Mouse (Mus musculus): Measurements from ENCODE around the gene Raet1e.
"Not testable (repeated sequence)": the region's sequence is repeated elsewhere in the genome, so short reads cannot be mapped to it uniquely, and the experiment has no call there.

The Raet1e gene

DNA sequence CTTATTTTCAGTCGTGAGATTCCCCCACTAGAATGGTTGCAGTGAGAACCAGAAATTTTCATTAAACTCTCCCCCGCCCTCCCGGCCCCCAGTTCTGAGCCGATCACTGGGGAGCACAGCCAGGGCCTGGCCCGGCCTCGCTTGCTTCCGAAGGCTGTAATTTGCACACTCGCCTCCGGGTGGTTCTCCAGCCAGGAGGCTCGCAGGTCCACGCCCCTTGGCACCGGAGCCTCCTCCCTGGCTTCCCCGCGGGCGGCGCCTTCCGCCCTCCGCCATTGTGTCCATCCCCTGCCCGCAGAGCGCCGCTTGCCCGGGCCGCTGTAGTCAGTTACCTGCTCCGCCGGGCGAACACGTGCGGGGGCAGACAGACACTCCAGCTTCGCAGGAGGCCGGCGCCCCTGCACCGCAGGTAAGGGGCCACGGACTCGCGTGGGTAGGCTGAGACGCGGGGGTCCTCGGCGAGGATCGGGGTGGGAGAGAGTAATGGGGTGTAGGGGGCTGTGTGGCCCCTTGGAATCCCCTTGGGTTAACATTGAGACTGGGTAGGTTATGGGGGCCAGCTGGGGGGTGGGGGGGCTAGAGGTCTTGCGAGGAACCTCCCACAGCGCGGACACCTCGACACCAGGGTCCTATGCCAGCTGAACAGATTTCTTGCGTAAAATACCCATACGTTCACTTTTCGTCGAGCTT is at the start of gene Raet1e, which contains the start of gene H60b:
Gene Raet1e (plus strand): TSS at position 260 of the 690 bp plus-strand sequence.
Gene H60b (plus strand): TSS at position 277 of the 690 bp plus-strand sequence.
- DNase-seq (ENCODE audit: low spot score): peak; percentile 82

DNA sequence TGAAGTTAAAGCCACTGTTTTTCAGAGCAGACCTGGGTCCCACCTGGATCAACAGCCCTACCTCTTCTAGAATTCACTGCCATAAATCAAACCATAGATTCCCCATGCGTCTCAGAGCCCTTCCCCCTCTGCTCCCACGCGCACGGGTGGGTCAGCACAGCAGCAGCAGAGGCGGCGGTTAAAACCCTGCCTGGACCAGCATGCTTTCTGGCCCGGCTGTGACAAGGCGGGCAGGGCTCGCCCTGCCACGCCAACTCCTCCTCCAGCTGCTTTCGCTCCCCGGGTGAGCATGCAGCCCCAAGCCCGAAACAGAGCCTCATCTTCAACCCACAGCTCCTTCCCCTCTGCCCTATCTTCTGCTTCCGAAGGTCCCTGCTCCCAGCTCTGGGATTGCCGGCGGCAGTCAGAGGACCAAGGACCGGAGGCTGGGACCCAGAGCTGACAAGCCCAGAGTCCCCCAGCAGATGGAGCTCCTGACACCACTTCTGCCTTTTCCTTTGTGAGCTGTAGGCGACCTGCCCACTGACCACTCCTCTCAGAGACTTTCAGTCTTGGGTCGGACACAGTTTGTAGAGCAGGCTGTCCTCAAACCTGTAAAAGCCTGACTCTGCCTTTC is 17.6 kb upstream of the Raet1e start:
- DNase-seq (ENCODE audit: low spot score): peak; percentile 84

DNA sequence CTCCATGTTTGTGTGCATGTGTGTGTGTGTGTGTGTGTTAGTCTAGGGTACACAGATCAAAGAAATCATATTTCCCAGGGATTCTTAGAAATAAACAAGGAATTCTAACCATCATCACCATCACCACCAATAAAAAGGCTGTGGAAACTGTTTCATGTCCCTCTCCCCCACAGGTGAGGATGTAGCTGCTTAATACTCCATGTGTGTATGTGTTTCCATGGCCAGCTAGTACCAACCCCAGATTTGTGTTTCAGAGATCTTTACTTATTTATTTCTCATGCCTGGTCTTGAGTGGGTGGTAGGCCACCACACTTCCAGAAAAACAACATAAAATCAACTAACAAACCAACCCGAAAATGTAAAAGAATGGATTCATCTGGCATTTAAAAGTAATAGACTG is 16.2 kb upstream of the Raet1e start:
- DNase-seq (ENCODE audit: low spot score): not testable (repeated sequence)

DNA sequence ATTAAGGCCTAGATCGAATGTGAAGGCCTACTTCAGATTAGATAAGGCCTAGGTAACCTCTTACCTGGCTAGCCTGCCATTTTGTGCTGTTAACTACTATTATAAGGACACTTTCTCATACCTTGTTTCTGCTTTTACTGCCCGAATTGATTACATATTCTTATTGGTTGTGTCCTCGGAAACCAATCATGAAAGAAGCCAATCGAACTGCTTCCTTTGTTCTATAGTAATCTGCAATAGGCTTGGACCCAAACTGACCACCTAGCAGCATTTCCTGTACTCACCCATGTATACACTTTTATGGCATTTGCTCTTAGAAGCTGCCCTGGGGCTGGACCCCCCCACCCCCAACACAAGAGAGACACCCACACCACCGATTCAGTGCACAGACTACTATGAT is 15.4 kb upstream of the Raet1e start:
- no peak for DNase-seq (ENCODE audit: low spot score)

DNA sequence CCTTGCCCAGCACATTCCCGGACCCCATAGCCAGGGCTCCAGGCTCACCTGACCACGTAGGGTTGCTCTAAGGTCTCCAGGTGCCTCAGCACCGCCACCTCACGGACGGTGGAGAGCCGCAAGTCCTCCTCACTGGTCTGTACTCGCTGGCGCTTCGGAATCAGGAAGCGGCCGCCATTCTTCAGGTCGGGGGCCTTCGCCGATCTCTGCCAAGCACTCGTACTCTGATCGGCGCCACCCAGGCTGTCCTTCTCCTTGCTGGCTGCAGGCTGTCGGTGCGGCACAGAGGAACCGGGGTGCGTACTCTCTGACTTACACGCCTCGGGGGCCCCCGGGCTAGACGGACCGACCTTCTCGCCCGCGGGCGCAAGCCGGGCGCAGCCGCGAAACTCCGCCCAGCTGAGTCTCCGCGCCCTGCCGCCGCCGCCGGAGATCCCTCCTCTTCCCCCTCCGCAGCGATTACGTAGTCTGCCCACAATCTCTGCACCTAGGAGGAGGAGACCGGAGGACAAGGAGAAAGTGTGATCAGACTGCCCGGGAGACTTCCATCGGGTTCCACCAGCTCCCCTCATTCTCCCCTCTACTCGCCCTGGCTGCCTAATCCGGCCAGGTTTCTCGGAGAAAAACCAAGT is 9.8 kb upstream of the Raet1e start:
- DNase-seq (ENCODE audit: low spot score): peak; percentile 83

DNA sequence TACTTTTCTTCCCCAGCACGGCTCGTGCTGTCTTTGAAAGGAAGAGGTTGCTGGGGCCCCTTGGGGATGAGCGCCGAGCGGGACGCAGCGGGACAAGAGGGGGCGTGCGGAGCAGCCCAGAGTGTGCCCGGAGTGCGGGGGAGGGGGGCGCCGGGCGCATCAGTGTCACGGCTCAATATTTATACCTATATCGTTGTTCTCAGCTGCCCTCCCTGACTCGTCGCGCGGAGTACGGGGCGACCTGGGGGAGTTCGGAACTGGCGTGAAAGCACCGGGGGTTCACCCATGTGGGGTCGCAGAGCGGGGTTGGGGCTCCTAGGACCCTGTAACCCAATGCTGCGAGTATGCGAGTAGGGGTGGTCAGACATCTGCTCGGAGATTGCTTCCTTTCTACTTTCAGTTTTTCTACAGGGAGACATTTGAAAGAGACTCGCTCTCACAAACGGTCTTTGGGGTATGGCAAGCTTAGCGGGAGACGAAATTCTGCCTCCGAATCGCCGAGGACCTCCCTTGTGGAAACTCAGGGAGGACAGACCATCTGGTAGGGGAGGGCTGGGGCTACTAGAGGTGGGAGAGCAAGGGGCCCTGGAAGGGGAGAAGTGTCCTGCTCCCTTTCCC is 9.2 kb upstream of the Raet1e start, which contains the start of gene E030030I06Rik:
Gene E030030I06Rik (minus strand): TSS at position 198 of the 618 bp plus-strand sequence.
- no peak for DNase-seq (ENCODE audit: low spot score)

DNA sequence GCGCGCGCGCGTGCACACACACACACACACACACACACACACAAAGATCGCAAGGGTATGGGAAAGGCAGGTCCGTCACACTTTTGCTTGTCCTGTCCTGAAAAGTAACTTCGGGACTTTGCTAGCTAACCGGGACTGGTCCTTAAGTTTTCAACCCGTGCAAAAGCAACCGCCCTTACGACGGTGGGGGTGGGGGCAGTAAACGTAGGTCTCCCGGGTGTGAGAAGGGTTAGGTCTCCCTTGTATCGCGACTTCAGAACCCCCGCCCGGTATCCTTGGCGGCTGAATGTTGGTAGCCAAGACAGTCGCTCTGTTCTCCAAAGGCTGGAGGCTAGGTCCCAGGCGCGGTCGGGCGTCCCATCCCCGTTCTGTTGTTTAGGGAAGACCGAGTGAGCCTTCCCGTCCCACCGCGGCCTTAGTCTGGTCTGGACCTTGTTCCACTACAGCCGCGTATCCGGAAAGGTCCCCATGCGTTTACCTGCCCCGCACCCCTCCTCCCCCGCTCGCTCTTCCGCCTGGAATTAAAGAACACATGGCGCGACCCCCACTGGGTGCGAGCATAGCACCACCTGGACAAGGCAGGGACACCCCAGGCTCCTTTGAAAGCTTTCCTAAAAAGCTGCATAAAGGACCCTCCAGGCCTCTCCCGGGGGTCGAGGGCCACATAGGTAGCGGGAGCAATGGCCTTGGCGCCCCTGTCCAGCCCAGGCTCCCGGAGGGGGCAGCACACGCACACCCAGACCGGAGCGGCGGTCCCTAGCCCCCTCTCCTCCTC is 8.5 kb upstream of the Raet1e start:
- DNase-seq (ENCODE audit: low spot score): peak; percentile 28

DNA sequence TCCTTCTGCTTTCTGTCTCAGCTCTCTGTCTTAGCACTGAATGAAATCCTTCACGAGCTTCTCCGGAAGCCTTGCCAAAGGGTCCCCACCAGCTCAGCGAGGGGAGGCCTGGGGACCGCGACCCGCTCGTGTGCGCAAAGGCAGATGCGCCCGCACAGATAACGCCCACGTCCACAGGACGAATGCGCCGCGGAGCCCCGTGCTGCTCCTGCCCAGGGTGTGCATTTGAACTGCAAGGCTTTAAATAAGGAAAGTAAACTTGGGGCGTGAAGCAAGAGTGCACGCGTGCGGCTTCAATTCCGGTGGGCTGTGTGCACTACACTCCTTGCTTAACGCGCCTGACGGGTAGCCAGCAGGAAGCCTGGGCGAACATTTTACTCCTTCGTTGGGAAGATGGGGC is 7.8 kb upstream of the Raet1e start:
- DNase-seq (ENCODE audit: low spot score): peak; percentile 18

DNA sequence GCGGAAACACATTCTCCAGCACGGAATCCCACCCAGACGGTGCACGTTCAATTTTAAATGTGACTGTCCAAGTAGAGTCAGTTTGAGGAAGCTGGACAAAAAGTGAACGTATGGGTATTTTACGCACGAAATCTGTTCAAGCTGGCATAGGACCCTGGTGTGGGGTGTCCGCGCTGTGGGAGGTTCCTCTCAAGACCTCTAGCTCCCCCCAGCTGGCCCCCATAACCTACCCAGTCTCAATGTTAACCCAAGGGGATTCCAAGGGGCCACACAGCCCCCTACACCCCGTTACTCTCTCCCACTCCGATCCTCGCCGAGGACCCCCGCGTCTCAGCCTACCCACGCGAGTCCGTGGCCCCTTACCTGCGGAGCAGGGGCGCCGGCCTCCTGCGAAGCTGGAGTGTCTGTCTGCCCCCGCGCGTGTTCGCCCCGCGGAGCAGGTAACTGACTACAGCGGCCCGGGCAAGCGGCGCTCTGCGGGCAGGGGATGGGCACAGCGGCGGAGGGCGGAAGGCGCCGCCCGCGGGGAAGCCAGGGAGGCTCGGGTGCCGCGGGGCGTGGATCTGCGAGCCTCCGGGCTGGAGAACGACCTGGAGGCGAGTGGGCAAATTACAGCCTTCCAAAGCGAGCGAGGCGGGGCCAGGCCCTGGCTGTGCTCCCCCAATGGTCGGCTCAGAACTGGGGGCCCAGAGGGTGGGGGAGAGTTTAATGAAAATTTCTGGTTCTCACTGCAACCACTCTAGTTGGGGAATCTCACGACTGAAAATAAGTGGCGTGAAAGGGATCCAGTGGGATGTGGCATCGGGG is 7.1 kb upstream of the Raet1e start:
- DNase-seq (ENCODE audit: low spot score): peak; percentile 30

DNA sequence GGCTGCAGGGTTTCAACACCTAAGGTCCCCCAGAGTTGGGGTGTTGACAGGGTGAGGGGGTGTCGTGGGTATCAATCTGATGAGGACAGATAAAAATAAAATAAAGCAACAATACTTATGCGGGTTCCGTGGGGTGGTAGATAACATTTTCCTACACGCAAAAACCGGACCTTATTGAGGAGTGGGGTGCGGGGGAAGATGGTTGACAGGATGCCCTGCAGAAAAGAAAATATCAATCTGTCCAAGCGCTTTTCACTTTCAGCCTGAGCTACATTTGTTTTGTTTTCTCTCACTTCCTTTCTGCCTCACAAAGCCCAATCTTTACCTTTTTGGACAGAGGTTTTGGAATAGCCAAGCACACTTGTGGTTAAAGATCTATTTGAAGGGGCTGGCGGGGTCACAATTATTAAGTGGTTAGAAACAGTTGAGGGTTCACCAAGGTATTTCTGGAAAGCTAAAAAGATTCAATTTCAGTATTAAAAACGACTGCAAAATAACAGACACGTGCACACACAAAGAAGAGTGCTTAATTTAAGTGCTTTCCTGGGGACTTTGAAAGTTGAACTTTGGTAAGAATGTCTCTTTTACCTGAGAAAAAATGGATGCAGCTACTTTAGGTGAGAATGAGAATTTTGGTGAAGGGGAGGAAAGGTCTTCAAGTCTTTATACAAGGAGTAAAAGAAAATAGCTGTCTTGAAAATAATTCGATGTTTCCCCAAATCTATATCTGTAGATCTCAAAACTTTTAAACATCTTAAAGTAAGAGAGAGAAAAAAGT is 6.3 kb upstream of the Raet1e start:
- DNase-seq (ENCODE audit: low spot score): not testable (repeated sequence)

DNA sequence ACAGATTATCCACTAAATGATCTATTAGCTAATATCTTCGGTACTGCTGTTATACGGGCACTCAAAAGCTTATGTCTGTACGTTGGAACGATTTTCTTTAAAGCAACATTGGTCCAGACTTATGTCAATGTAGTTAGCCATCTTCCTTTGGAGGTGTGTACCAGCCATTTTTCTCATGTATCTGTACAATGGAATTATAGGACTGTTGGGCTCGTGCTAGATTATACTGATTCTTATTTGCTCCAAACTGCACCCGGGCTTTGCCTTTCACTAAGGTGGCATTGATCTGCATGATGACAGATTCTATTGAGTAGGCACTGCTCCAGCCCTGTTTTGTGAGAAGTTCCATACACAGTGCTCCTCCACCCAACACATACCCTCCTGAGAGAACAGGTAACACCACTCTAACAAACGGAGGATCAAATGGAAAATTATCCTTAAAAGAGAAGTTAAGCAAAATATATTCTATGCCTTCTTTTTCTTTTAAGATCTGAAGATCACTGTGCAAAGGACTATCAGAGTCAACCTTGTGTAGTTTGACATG is 5.2 kb upstream of the Raet1e start:
- DNase-seq (ENCODE audit: low spot score): not testable (repeated sequence)

DNA sequence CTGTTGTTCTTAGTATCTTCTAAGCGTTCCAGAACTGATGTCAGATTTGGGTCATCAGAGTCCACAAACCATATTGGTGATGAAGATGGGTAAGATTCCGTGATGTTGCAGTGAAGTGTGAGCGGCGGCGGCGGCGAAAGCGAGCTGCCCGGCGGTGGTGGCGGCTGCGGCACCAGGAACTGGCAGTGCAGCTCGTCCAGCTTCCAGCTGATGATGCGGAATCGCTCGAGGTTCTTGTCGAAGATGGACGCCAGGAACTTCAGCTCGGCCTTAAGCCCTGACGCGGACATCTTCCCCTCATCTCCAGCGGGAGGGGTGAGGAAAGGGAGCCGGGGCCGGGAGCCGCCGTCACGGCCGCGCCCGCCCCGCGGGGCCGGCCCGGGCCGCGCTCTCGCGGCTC is 4.2 kb upstream of the Raet1e start:
- DNase-seq (ENCODE audit: low spot score): peak; percentile 35

DNA sequence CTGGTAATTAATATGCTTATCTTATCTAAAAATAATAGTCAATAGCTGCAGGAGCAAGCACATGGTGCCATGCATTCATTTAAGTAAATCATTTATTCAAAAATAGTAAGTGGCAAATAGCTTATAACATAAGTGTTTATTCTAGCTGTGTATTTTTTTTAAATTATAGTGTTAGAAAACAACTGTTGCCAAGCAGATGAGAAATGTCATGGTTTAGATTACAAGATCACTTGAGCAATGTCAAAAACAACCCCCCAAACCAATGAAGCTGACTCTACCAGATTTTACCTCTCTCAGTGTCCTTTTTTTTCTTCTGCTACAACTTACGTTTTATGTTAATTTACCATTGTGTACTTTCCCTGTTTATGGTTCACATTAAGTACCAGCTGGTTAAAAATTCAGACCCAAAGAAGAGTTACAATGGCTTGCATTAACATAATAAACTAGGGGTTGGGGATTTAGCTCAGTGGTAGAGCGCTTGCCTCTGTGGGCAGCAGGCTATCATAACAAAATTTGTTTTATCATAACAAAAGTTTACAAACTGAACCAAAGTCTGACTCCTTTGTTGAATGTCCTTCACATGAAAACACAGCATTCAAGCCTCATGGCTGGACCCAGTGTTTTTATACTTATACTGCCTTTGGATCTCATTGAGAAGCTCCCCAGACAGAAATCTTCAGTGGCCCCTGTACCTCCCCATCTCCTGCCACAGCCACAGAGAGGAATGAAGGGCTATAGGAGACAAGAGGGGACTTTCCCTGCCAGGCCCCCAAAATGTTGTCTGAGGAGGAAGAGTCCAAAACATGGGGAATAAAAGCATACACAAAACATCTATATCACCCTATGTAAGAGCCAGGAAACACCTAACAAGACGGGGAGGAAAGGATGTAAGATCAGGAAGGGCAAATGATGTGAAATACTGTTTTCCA is 3.2 kb upstream of the Raet1e start:
- no peak for DNase-seq (ENCODE audit: low spot score)

DNA sequence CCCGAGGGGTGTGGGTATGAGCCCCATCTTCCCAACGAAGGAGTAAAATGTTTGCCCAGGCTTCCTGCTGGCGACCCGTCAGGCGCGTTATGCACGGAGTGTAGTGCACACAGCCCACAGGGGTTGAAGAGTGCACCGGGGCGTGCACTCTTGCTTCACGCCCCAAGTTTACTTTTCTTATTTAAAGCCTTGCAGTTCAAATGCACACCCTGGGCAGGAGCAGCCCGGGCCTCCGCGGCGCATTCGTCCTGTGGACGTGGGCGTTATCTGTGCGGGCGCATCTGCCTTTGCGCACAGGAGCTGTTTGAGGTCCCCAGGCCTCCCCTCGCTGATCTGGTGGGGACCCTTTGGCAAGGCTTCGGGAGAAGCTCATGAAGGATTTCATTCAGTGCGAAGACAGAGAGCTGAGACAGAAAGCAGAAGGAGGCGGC is 777 bp downstream of the Raet1e start:
- DNase-seq (ENCODE audit: low spot score): peak; percentile 9

DNA sequence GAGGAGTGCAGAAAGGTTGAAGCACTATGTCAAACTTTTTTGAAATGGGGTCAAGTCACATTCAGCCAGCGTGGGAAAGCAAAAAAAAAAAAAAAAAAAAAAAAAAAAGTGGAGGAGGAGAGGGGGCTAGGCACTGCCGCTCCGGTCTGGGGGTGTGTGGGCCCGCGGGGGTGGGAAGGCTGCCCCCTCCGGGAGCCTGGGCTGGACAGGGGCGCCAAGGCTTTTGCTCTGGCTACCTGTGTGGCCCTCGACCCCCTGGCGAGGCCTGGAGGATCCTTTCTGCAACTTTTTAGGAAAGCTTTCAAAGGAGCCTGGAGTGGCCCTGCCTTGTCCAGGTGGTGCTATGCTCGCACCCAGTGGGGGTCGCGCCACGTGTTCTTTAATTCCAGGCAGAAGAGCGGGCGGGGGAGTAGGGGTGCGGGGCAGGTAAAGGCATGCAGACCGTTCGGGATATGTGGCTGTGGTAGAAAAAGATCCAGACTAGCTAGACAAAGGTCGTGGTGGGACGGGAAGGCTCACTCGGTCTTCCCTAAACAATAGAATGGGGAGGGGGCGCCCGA is 1.3 kb downstream of the Raet1e start:
- no peak for DNase-seq (ENCODE audit: low spot score)

DNA sequence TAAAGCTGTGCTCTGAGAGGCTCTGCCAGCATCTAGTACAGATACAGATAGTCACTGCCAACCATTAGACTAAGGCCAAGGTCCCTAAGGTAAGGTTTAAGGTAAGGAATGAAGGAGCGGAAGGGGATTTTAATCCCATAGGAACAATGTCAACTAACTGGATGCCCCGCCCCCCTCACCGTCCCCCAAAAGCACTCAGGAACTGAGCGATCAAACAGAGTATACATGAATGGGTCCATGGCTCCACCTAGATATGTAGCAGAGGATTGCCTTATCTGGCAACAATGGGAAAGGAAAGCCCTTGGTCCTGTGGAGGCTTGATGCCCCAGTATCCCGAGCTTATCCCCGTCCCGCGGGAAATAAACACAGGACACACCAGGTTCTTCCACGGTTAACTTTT is 4.9 kb downstream of the Raet1e start:
- DNase-seq (ENCODE audit: low spot score): not testable (repeated sequence)

DNA sequence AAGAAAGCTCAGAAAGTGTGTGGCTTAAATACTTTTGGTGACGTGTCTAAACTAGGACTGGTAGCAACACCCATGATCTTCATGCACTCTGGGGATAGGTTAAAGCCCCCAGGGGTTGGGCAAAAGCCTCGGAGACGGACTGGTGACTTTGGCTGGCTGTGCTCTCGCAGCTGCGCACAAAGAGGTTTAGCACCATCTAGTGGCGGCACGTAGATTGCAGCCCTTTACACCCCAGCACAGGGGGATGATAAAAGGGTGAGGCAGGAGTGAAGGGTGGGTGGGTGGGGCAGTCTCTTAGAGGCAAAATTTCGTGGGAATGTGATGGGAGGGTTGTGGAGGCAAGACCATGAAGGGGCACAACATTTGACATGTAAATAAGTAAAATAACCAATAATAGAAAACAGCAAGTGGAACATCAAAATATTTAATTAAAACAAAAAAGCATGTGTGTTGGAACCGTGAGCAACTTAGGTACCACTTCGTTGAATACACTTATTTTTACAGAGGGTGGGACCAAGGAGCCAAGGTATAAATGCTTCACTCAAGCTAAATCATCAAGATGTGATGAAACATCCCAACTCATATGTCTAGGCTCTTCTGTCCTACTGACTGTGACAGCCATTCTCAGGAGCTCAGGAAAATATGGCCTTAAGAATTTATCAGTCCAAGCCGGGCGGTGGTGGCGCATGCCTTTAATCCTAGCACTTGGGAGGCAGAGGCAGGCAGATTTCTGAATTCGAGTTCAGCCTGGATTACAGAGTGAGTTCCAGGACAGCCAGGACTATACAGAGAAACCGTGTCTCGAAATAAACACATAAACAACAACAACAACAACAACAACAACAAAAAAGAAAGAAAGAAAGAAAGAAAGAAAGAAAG is 5.6 kb downstream of the Raet1e start:
- peak; percentile 73 for DNase-seq (ENCODE audit: low spot score)
